Mouse (Mus musculus) brain, adult 2 months (tissue): ENCODE measurements around the gene Ndrg2.
A peak's percentile ranks its signal among the peaks of the same experiment; 100 is the strongest.

Experiments used
- DNase-seq: peaks from one replicate; pipeline ENCODE4 v3.0.0; 2011; ENCODE audit warnings: low read depth, low spot score

Ndrg2 gene

DNA sequence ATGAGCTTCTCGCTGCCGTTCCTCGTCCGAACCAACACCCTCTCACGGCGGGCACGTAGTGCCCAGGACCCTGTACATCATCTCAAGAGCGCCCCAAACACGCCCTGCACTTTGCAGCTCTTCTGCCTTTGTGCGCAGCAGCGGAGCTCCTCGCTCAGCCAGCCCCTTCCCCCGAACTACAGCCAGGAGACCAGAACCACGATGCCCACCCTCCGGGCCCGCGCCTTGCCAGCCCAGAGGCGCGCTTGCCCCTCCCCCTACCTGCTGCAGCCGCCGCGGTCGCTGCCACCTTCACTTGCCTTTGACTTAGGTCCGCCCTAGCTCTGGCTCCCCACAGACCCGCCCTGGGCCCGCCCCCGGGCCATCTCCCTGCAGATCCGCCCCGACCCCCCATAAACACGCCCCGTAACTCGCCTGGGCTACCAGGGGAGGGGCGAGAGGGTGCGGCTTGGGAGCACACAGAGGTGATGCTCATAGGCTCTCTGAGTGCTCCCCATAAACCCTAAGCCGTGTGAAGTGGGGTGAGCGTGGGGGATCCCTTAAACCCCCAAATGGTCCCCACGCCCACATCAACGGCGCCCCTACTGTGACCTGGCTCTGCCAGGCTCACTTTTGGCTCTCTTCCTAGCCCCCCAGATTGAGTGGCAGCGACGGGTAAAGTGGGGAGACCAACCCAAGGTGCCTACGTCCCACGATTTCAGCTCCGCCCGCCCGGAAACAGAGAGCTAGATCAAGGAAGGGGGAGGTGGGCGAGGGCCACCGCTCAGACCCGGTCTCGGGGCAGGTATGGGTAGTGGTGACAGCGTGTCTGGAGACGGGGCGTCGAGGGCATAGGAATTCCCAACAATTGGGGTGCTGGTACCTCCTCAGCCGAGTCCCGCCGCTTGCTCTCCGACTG lies 647 bp downstream of the Ndrg2 start:
- DNase-seq = peak; percentile 80

DNA sequence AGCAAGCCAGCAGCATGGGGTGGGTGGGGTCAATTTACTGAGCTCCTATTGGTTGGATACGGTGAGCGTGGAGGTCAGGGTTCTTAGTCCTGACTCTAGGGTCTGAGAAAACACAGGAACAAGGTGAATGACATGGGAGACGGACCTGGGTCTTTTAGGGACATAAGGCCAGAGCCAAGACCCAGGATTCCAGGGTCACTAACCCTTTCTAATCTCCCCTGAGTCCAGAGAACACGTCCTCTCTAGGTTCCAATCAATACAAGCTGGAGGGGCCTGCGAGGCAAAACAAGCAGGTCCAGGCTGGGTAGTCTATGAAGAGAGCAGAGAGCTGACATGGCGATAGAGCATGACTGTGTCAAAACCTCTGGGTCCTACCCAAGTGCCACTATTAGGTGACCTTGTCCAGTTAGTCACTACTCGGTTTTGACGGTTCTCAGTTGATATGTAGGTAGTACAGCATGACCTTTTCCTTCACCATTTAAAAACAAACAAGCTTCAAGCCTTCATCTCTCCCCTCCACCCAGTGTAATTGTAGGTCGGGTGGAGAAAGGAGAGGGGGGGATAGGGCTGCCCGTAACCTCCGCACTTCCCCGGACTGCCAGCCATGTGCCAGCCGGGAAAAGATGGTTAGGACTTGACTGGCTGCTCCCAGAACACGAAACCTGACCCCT lies 1.4 kb downstream of the Ndrg2 start:
- no peak for DNase-seq

GRCm38 (mm10) chr14:51911301-51911700 lies 2.7 kb downstream of the Ndrg2 start:
- DNase-seq = no peak

- no peak for DNase-seq
Observed at GRCm38 (mm10) chr14:51906102-51906501, 7.9 kb downstream of the Ndrg2 start.

GRCm38 (mm10) chr14:51904706-51905105 lies 9.3 kb downstream of the Ndrg2 start:
- peak; percentile 58 for DNase-seq

DNA sequence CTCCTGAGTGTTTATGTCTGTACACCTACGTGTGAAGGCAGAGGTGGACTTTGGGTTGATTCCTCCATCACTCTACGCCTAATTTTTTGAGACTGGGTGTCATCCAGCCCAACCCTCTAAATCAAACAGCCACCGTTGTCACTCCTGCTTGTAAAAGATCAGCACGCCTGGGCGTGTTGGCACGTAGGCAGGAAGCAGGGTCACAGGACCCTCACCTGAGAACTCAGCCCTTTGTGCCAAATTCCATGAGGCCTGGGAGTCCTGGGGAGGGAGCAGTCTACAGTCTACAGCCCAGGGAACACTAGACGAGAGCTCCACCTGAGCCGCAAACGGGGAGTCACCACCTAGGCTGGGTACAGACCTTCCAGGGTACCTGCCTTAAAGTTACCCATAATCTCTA lies 10.2 kb downstream of the Ndrg2 start:
- DNase-seq = no peak

DNA sequence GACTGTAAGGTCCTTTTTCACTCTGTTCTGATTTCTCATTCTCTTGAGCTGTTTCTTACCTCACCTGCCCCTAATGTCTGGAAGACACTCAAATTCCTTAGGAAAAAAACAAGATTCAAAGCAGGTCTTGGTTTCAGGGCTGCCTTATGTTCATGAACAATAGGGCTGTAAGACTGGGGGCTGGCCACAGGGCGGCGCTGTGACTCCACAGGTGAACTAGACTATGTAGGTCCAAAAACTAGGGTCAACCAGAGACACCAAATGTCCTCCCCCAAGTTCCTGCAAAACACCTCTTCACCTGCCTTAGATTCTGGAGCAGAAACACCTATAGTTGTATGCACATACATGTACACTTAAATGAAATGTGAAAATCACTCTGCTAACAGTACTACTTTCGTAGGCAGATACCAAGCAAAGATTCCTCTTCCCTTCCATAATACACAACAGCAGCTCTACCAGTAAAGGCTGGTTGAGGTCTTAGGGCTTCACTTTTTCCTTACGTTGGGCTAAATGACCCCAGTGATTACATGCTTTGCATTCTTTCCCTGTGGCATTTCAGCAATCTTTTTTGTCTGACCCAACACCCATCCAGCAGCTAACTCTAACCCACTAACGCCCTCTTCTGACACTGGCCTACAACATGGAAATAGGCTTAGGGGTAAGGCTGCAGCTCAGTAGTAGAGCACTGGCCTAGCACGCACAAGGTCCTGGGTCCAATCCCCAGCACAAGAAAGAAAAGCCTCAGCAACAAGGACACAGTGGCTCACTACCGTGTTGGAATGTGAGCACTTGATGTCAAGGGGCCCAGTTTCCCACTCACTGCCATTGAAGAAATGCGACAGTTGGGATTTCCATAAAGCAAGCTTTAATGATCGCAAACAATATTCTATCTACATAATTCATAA lies 10.9 kb downstream of the Ndrg2 start:
- DNase-seq = peak; percentile 84

GRCm38 (mm10) chr14:51899351-51899750 lies 14.6 kb downstream of the Ndrg2 start:
- no peak for DNase-seq

DNA sequence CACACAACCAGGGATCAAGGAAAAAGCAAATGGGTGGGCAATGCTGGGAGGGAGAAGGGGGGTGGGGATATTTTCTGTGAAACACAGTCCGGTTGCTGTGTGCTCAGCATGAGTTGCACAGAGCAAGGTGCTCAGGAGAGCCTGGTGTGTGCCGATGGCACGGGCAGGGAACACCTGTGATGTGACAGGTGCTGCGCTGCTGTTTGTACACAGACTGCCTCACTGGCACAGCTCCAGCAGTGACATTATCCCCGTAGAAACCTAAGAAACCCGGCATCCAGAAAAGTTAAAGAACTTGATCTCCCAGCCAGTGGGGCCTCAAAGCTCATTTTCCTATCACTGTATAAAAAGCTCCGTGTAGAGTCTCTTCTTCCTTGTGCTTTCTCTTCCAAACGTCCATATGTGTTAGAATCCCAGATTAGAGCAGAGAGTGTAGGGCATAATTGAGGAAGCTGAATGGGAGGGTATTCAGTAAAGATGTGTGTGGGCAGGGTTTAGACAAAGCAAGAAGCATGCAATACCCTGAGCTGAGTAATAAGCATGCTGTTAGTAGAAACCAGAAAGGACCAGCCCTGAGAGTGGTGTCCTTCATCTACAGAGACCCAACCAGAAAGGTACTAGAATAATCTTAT lies 17.3 kb downstream of the Ndrg2 start:
- peak; percentile 58 for DNase-seq

- peak; percentile 26 for DNase-seq
Observed at GRCm38 (mm10) chr14:51896019-51896418, 17.9 kb downstream of the Ndrg2 start.

GRCm38 (mm10) chr14:51895071-51895470 lies 18.9 kb downstream of the Ndrg2 start:
- no peak for DNase-seq

GRCm38 (mm10) chr14:51893809-51894208 lies 20.1 kb downstream of the Ndrg2 start:
- DNase-seq = no peak

DNA sequence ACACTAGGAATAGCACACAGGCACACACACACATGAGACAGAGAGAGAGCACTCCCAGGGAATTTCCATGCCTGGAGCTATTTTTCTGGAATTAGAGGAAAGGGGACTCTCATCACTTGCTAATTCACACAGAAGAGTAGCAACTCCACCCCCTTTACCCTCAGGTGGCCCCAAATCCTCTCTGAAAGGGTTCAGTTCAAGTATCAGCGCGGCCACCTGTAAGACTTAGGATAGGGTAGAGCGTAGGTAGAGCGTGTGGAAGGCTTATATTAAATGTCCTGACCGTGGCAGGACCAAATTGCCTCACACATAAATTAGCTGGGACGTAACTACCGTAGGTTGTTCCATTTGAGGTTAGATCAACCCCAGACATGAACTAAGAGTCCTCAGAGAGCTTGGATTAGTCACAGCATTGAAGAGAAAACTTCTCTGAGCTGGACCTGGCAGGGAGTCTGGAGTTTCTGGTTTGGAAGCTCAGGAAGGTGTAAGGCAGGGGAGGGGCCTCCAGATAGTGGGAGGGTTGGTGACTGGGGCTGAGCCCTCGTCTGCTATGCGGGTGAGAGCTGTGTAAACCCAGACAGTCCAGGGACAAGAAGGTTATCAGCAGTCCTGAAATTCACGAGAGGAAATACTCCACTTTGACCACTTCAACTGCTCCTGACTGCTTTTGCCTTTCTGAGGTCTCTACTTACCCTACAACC lies 20.7 kb downstream of the Ndrg2 start:
- no peak for DNase-seq

DNA sequence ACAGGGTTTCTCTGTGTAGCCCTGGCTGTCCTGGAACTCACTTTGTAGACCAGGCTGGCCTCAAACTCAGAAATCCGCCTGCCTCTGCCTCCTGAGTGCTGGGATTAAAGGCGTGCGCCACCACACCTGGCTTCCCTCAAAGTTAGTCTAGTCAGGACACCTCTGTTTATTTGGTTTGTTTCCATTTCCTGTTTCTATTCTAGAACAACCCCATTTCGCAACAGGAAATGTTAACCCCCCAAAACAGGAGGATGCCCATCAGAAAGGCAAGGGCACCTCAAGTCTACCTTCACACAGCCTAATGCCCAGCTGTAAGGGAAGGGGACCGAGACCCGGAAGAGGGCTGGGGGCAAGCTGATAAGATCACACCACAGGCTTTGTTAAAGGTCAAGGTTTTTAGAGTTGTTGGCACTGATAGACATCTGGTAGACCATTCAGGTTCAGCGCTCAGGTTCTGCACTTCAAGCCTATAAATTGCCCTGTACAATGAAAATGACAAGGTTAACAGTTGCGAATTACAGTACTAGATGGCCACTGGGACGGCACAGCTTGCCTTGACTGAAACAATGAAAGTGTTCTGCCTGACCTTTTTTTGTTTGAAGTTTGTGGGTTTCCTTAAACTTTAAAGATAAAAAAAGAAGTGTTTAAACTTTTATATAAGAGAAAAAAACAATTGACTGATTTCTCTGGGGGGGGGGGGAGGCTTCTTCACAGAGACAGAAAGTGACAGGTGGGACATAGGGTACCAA lies 21.6 kb downstream of the Ndrg2 start, which contains the start of gene Slc39a2:
Gene Slc39a2, plus strand, starts transcription at position 699 of the 749 bp plus-strand sequence.
- no peak for DNase-seq

DNA sequence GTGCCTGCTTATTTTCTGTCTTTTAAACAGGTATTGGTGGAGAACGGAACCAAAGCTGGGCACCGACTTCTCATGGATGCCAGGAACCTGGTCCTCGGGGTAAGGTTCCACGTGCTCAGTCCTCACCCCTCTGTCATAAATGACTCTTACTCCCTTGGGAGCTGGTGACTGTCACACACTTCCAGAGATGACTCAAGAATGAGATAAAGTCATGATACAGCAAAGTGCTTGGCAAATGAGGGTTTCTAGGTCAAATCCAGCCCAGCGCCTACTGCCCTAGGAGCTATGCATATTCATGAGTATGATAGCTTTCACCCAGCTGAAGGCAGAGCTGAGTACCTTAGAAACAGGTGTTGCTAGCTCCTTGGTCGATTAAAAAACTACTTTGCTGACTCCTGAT lies 24.1 kb downstream of the Ndrg2 start:
- DNase-seq = peak; percentile 16

DNA sequence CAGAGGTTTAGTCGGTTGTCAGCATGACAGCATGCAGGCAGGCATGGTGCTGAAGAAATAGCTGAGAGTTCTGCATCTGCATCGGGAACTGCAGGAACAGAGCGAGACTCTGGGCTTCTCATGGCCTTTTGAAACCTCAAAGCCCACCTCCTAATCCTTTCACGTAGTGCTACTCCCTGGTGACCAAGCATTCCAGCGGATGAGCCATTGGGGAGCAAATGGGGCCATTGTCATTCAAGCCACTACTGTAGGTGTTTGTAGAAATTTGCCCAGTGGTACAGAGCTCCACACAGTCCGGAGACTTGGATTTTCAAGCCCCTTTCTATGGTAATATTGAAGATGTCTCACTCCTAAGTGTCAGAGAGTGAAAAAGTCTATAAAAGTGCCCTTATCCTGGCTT lies 27.9 kb downstream of the Ndrg2 start:
- DNase-seq = no peak

DNA sequence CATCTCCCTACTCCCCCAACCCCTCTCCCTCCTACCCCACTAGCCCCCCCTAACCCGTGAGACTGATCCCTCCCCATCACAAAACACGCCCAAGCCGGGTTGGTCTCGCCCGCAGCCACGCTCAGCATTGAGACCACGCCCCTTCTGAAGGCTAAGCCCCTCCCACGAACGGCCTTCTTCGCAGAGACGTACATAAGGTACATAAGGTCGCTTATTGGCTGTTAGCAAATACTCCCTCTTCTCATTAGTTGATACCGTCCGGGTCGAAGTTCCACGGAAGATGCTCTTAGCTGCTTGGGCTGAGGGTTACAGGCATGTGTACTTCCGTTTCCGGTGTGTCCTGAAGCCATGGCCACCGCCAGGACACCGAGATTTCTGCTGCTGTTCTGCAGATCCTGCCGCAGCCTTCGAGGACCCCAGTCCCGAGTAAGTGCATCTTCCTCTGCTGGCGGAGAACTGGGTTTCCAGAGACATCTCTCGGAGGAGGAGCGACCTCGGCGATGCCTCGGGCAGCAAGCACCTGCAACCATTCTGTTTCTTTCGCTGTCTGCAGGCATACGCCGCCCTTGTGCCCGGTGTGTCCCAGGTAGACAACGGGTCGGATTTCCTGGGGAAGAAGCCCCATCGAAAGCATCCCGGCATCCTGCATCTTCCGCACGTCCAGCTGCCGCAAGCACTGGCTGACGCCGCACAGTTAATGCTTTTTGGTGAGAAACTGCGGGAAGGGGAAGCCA lies 29.2 kb downstream of the Ndrg2 start, which contains the start of gene Mettl17:
Gene Mettl17, plus strand, starts transcription at position 245 of the 734 bp plus-strand sequence.
- DNase-seq = peak; percentile 99

GRCm38 (mm10) chr14:51884031-51884544 lies 29.9 kb downstream of the Ndrg2 start:
- DNase-seq = no peak

DNA sequence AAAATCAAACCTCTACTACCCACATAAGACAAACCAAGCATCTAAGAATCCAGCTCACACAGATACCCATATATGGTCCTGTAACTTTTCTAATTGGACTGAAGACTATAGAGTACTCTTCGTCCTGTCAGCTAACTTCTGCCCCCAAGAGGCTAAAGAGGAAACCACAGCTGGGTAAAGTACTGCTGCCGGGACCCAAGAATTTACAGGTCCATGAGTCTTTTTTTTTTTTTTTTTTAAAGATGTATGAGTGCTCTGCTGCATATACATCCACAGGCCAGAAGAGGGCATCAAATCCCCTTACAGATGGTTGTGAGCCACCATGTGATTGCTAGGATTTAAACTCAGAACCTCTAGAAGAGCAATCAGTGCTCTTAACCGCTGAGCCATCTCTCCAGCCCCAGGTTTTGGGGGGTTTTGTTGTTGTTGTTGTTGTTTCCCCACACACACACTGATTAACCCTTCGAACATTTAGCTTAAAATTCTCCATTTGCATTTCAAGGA lies 30.4 kb downstream of the Ndrg2 start:
- DNase-seq = peak; percentile 88
